Mouse (Mus musculus): ENCODE data around the gene Nhlrc4. TPM values are rescaled to one million over a fixed set of nuclear protein-coding genes. Genes with fewer than 3 reads are reported as not detected.

The Nhlrc4 gene
- total RNA-seq, 2 experiments from 2014 or later: 0.52 TPM; not detected in 1

DNA sequence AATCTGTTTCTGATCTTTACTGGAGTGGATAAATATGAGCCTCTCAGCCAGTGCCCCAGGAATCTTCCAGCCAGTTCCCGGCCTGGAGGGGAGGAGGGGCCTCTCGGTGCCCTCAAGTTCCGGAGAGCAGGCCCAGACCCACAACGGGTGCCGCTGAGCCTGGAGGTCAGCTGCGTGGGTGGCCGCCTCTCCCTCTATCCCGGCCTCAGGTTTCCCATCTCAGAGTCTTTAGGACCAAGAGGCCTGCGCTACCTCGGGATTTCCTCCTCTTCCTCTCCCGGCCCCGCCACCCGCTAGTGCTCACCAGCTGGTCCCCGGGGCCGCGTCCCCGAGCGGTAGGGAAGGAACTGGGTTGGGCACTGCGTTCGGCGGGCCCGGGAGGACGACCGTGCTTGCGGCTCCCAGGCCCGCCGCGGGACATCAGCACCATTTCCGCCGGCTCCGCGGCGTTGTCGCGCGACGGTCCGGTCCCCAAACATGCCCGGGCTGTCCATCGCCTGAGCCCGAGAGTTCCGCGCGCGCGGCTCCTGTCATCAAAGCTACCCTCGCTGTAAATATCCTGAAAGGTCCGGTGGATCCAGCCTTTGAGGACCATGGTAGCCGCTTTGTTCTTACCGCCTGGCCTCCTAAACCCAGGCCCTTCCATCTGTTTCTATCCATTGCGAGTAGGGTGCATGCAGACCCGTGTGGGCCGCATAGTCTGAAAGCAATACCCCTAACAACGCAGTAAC lies 3.1 kb downstream of the Nhlrc4 start:
- peak; percentile 77 to 81 for DNase-seq (ENCODE audit: extremely low spot score in 1 of 2, low spot score in 1 of 2)

DNA sequence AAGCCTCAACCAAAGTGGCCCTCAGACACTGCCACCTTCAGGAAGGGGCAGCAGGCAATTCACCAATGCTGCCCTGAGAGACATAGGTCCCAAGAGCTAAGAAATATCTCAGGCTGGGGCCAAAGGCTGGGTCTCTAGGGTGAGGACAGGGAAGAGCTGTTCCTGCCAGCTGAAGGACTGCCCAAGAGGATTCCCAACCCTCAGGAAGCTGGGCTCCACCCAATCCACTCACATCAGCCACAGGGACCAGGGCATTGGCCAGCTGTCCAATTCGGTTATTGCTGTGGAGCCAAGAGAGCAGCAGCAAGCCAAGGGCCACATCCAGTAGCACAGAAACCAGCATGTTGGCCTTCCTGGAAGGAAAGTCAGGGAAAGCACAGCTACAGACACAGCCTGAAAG lies 10.2 kb downstream of the Nhlrc4 start:
- DNase-seq (ENCODE audit: extremely low spot score in 1 of 2, low spot score in 1 of 2): no peak

DNA sequence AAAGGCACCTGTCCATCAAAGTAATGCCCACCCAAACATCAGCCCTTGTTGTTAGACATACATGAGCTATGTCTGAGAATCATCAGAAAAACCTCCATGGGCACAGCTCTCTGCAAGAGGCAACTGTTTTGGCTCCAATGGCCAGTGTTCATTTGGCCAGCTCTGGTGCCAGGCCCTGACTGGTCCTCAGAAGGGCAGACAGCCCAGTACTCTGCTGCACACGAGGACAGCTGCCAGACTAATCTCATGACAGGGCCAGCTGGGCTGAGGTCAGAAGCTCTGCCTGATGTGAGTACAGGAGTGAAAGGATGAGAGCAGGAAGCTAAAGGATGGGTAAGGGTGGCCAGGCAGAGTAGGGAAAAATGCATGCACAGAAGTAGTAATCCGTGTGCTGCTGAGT lies 19.4 kb downstream of the Nhlrc4 start:
- no peak for DNase-seq (ENCODE audit: extremely low spot score in 1 of 2, low spot score in 1 of 2)

DNA sequence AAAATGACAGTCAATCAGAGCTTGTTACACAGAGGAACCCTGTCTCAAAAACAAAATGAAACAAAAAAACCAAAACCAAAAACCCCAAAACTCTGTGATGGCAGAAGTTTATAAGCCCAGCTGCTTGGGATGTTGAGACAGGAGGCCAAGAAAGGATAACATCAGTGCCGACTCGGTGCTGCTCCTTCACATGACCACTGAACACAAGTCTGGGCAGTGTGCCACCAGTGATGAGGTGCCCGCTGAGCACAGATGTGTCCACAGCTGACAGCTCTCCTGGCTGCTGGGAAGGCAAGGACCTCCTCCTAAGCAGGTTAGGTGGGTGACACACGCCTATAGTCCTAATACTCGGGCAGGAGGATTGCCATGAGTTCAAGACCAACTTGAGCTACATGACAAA lies 22.6 kb downstream of the Nhlrc4 start:
- no peak for DNase-seq (ENCODE audit: extremely low spot score in 1 of 2, low spot score in 1 of 2)

DNA sequence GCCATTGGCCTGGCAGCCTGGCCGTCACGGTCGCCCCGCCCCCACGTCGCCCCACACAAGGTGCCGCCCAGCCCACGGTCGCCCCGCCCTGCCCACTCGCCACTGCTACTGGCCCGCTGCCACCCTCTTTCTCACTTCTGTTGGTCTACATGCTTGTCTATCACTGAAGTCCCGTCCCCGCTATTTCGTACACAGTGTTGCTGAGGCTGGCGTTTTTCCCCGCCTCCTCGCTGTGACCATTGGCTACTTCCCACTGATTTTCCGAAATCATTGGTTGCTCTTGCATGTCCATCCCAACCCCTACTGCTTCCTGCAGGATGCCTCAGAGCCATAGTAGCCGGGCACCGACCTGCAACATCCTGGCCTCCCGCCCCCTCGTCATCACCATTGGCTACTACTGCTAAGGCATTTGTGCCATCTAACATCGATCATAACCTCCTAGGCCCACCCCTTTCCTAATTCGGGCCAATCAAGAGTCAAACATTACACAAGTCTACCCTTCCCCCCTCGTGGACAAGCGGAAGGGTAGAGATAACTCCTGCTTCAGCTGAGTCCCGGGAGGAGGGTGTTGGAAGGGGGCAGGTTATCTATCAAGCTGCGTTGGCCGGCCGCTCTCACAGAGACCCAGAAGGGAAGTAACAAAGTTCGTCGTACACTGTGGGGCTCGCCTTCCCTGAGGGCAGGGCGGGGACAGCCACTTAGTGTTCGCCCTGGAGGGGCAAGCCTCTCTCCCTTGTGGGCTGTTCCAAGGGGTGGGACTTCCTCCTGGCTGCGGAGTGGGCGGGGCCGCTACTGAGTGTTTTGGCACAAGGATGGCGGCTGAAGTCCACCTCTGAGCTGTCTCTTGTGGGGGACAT lies 24.7 kb downstream of the Nhlrc4 start:
- peak; percentile 100 for DNase-seq (ENCODE audit: extremely low spot score in 1 of 2, low spot score in 1 of 2)

DNA sequence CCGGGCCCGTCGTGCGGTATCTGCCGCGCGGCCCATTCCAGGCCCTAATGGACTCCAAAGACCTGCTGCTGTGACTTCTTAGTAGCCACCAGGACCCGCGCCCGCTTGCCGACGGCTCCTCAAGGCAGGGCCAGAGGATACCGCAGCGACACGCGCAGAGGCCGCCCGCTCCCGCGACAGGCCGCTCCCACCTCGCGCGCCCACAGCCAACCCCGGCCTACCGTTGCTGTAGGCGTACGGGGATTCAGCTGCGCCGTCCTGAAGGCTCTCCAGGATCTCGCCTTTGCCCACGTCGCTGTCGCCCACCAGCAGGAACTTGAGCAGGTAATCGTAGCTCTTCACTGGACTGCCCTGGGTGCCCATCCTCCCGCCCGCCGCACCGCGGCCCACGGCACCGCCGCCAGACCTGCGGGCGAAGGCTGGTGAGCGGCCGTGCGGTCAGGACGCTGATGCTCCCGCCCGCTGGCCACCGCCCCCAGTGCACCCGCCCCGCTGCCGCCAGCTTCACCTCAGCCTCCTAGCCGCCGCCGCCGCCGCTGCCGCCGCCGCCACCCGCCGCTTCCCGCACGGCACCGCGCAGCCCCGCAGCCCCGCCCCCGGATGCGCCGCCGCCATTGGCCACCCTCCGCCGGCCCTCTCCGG lies 25.5 kb downstream of the Nhlrc4 start, which contains the start of gene Rab40c:
Rab40c (minus strand) TSS at position 584 of the 642 bp plus-strand sequence.
- peak in 1 of 2 experiments; percentile 23 for DNase-seq (ENCODE audit: extremely low spot score in 1 of 2, low spot score in 1 of 2)

DNA sequence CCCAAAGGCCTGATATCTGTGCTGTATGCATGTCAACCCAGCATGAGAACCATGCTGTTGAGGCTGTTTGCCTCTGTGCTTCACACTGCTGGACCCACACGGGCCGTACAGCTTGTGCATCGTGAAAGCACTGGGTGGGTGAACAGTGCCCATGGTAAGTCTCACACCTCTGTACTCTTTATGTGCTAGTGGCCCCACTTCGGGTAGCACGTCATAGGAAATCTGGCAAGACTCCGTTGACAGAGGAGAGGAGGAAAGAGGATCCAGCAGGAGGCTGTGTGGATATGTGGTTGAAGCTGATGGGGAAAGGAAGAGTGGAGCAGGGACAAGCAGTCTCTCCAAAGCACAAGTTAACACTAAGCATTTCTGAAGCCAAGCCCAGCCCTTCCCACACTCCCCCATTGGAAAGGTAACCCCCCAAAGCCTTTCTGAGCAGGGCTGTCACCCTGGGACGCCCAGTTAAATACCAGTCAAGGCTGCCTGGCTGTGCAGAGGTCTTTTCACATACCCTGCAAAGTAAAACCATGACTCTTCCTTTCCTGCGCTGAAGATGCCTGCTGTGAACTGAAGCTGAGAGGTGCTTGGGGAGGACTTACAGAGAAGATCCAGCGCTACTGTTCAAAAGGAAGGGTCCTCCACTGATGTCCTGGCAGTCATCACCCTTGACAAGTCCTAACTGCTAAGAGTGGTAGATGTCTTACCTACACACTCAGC lies 26.6 kb downstream of the Nhlrc4 start:
- DNase-seq (ENCODE audit: extremely low spot score in 1 of 2, low spot score in 1 of 2): no peak

DNA sequence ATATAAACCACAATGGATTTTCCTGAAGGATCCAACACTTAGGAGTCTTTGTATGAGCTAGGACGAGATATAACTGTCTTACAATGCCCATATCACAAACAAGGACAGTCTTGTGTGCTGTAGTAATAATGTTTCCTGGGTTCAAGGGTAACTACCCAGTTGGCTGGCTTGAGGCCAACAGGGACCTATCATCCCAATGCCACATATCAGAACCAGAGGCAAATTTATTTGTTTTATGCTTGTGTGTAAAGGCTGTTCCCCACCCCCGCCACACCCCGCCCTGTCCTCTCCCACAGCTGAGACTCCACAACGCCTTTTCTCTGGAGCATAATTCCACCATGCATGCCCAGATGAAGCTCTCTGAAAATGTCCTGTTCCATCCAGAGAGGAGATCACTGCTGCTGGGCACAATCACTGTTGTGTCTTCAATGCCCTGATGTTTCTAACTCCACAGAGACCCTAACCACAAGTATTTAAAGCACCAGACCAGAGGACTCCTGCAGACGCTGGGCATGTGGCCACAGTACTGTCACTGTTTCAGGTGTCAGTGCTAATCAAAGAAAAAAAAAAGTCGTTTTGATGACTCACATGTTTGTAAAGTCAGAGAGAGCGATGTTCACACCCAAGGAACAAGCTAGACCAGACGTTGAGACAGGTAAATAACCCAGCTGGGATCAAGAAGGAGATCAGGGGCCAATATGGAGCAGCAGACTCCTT lies 27.7 kb downstream of the Nhlrc4 start:
- DNase-seq (ENCODE audit: extremely low spot score in 1 of 2, low spot score in 1 of 2): no peak

DNA sequence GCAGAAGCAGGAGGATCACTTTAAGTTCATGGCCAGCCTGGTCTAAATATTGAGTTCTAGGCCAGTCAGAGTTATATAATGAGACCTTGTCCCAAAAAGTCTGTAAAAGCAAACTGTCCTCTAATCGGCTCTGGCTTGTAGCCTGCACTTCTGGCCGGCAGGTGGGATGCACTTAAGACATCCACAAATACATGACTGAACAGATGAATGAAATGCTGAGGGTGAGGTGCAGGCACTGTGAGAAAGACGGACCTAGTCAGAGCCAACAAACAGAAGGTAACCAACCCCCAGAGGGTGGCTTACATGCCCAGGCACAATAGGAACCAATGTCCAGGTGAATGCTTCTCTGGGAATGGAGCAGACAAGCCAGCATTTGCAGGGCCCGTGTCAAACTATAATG lies 30.5 kb downstream of the Nhlrc4 start:
- DNase-seq (ENCODE audit: extremely low spot score in 1 of 2, low spot score in 1 of 2): no peak

DNA sequence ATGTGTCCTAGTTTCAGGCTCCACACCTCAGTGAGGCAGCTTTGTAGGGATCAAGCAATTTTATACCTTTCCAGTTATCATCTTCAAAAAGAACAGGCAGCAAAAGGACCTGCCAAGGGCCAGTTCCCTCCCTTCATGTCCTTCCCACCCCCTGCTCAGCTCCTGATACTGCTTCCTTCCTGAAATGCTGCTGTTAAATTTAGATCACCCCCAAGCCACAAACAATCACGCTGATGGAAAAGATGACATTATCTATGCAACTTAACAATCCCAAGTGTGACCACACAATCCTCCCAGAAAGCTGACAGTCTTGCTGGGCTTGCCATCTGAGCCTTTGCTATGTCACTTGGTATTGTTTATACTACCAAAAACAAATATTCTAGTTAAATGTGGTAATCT lies 30.9 kb downstream of the Nhlrc4 start:
- no peak for DNase-seq (ENCODE audit: extremely low spot score in 1 of 2, low spot score in 1 of 2)

DNA sequence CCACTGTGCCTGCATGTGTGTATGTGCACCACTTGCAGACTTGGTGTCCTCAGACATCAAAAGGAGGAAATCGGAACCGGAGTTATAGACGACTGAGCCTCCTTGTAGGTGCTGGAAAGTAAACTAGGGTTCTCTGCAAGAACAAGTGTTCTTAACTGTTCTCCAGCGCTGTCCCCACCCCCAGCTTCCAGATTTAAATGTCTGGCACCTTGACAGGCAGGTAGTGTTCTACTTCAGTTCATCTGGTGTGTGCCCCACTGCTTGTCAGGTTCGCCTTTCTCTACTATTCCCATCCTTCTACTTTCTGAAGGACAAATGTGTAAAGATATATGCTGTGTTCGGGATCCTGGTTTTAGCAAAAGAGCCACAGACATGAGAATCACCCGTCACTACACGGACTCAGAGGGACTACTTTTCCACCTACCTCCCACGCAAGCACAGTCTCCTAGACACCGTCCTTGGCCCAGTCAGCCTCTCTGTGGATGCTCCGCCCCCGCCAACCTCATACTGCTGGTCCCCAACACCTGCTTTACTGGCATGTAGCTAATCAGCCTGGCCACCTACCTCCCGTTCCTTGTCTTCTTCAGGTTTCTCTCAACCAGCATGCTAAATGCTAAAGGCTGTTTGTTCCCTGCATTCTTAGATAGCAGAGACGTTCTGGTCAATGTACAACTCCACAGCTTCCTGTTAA lies 31.4 kb downstream of the Nhlrc4 start:
- DNase-seq (ENCODE audit: extremely low spot score in 1 of 2, low spot score in 1 of 2): peak; percentile 33 to 47

DNA sequence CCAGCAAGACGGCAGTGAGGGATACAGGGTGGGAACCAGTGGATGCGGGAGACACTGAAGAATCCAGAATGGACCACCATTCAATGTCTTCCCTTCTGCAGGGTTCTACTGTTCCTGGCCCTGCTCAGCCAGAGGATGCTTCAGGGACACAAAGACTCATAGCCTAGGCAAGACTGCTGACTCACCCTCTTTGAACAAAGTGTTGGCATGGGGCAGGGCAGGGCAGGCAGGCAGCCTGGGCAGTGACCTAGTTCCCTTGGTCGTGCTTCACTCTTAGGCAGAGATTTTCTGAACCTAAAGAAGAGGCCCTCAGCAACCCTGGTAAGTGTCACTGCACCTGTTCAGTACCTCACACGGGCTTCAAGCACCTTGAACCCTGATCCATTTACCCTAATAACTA lies 32.9 kb downstream of the Nhlrc4 start:
- DNase-seq (ENCODE audit: extremely low spot score in 1 of 2, low spot score in 1 of 2): no peak

DNA sequence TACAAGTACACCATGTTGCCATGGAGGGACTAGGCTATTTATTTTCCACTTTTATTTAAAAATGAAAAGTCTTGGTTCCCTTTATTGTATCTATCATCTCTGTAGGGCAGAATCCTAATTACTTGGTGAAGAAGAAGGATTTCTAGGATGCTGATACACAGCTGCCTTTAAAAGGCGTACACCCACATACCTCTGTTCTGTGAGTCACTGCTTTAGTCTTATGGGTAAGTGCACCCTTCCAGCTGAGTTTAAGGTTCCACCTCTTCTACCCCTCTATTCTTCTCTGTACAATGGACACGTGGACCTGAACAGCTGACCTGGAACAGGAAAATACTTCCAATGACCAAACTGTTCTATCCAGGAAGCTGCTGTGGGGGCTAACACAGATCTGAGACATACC lies 37.1 kb downstream of the Nhlrc4 start:
- no peak for DNase-seq (ENCODE audit: extremely low spot score in 1 of 2, low spot score in 1 of 2)

DNA sequence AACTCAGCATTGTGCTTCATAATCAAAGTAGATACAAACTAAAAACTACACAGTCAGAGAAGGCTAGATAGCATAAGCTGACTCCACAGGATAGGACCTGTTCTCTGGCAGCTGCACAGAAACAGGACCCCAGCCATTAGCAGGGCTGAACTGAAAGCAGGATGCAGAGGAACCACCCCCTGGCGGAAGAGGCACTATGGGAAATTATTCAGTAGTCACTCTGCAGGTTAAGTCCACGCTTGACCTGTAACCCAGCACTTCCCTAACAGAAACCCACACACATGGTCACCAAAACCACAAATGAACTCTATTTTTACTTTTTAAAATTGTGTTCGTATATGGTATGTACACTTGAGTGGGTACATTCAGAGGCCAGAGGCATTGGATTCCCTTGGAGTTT lies 41.7 kb downstream of the Nhlrc4 start:
- DNase-seq (ENCODE audit: extremely low spot score in 1 of 2, low spot score in 1 of 2): no peak

DNA sequence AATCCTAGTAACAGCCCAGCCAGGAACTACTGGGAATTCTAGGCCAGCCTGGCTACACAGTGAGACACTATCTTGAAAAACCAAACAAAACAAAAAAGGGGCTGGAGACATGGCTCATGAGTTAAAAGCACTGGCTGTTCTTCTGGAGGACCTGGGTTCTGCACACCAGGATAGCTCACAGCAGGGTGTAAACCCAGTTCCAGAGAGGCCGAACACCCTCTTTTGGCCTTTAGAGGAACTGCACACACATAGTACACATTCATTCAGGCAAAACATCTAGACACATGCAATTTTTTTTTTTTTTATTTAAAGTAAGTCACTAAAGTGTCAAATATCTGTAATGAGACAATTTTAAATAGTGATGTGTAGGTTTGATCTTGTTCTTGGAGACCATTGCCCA lies 44.6 kb downstream of the Nhlrc4 start:
- no peak for DNase-seq (ENCODE audit: extremely low spot score in 1 of 2, low spot score in 1 of 2)

DNA sequence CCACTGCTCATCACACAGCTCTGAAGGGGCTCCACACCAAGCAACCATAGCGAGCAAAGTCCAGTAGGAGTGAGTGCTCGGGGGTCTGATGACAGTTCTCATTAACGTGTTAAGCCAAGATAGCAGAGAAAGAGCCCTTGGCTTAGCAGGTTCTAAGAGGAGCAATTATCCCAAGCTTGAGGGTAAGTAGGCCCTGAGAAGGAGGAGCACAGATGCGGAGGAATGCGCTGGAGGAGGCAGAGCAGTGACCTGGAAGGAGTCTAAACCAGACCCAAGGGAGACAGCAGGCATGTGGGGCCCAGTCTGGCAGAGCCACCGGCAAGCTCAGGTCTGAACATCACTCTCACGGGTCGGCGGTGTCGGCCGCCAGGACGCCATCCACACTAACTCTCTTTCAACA lies 48.9 kb downstream of the Nhlrc4 start:
- no peak for DNase-seq (ENCODE audit: extremely low spot score in 1 of 2, low spot score in 1 of 2)

DNA sequence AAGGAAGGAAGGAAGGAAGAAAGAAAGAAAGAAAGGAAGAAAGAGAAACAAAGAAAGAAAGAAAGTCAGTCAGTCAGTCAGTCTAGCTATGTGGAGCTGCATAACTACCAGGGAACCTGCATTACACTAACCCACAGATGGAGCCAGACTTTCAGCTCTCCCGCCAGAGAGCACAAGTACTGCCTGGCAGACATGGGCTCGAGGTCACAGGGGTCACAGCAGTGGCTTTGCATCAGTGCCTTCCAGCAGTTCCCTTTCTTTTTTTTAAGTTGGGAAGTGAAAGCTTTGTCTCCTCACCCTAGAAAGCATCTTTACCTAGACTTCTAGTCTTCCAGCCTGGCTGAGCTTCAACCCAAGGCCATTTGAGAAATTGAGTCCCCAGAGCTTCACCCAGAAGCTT lies 49.3 kb downstream of the Nhlrc4 start:
- no peak for DNase-seq (ENCODE audit: extremely low spot score in 1 of 2, low spot score in 1 of 2)

DNA sequence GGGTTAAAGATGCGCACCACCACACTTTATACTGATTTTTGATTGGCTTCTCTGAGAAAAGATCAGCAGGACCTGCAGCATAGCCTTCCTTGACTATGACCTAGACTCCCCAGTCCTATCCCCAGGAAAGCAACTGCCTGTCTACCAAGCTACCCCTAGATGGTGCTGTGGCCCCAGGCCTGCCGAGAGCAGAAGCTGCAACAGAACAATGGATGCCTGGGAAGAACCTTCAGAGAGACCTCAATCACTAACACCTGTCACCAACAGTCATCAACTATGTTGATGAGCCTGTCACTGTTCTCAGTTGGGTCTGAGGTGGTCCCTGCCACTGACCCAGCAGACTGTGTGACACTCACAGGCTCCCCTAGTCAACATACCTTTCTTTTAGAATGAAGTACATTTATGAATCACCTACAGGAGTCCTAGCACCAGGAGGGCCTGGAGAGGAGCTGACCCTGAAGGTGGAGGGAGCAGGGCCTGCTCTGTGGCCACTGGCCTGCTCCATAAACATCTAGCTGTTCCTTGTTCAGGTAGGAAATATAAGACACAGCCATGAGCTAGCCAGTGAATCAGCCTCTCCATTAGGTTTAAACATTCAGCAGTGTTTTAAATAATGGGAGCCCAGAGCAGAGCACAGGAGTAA lies 50.7 kb downstream of the Nhlrc4 start:
- peak in 1 of 2 experiments; percentile 59 for DNase-seq (ENCODE audit: extremely low spot score in 1 of 2, low spot score in 1 of 2)

Measured in layer of hippocampus, postnatal 25 days (tissue).